Mouse (Mus musculus) embryonic facial prominence, embryonic 11.5 days (tissue): ENCODE measurements at regions not wholly inside any gene's neighbourhood (a gene's known extent, or its start where the extent isn't known, plus 50 kb on each side); places are given as distances from the start of the nearest gene placed in this dataset.

Experiments
- ATAC-seq: fragments of 200-750 bp; cut with Nextera tagmentation; replicated peaks from 2 replicates; pipeline ENCODE4 v1.8.0; 2017; ENCODE audit warnings: low read depth; ENCODE audit not compliant: insufficient number of reproducible peaks, low FRiP score, low TSS enrichment
- DNase-seq: peaks from one replicate; pipeline ENCODE4 v3.0.0-alpha.2; 2015; ENCODE audit warnings: low spot score
- H3K27ac ChIP-seq: fragments of 300-500 bp; sonication (generic); replicated peaks from 2 replicates; pipeline ENCODE4 v1.5.1; 2014; ENCODE audit warnings: mild to moderate bottlenecking, low read depth, low read length, control low read depth
- H3K27me3 ChIP-seq: fragments of 300-500 bp; sonication (generic); 2 replicates; pipeline ENCODE4 v1.6.1; 2014; ENCODE audit warnings: mild to moderate bottlenecking, low read length, moderate library complexity, mixed read lengths; ENCODE audit not compliant: control insufficient read depth, insufficient read depth
- H3K36me3 ChIP-seq: fragments of 300-500 bp; sonication (generic); replicated peaks from 2 replicates; pipeline ENCODE4 v1.6.1; 2014; ENCODE audit warnings: low read depth, mild to moderate bottlenecking, low read length, moderate library complexity, mixed read lengths; ENCODE audit not compliant: control insufficient read depth, insufficient read depth
- H3K4me1 ChIP-seq: fragments of 300-500 bp; sonication (generic); 2 replicates; pipeline ENCODE4 v1.6.1; 2014; ENCODE audit warnings: low read length, mixed read lengths; ENCODE audit not compliant: control insufficient read depth, insufficient read depth
- H3K4me2 ChIP-seq: fragments of 300-500 bp; sonication (generic); 2 replicates; pipeline ENCODE4 v1.6.1; 2014; ENCODE audit warnings: low read depth, mild to moderate bottlenecking, control low read depth, low read length, moderate library complexity
- H3K4me3 ChIP-seq: fragments of 300-500 bp; sonication (generic); 2 replicates; pipeline ENCODE4 v1.5.1; 2014; ENCODE audit warnings: low read depth, low read length, control low read depth
- H3K9ac ChIP-seq: fragments of 300-500 bp; sonication (generic); replicated peaks from 2 replicates; pipeline ENCODE4 v1.6.1; 2014; ENCODE audit warnings: mild to moderate bottlenecking, control low read depth, low read length
- H3K9me3 ChIP-seq: fragments of 300-500 bp; sonication (generic); replicated peaks from 2 replicates; pipeline ENCODE4 v1.6.1; 2016; ENCODE audit warnings: mild to moderate bottlenecking, low read length, inconsistent platforms, mixed read lengths; ENCODE audit not compliant: control insufficient read depth
- WGBS: fragments of 180-500 bp; shearing (Covaris S2); extraction: QIAGEN DNeasy Blood & Tissue Kit; methylation state at CpG from one replicate; pipeline ENCODE4 v1.1.7; 2014; 5-methylcytosine and 5-hydroxymethylcytosine counted together

GRCm38 (mm10) chr12:25549735-25550134, 452.8 kb upstream of the Id2 start:
- H3K9ac ChIP-seq, result no peak overlapping the region
- no peaks in the 10 kb centered on the region for H3K27me3 ChIP-seq
- DNase-seq, result no peak
- no peaks in the 10 kb centered on the region for H3K36me3 ChIP-seq
- no peak overlapping the region for H3K4me2 ChIP-seq
- WGBS, result 87% methylated on average over 3 of the region's 3 CpGs
- H3K4me3 ChIP-seq, result no peak overlapping the region
- no peaks in the 10 kb centered on the region for H3K4me1 ChIP-seq
- no peak overlapping the region for H3K27ac ChIP-seq
- ATAC-seq, result no peak
- H3K9me3 ChIP-seq, result no peaks in the 10 kb centered on the region

DNA sequence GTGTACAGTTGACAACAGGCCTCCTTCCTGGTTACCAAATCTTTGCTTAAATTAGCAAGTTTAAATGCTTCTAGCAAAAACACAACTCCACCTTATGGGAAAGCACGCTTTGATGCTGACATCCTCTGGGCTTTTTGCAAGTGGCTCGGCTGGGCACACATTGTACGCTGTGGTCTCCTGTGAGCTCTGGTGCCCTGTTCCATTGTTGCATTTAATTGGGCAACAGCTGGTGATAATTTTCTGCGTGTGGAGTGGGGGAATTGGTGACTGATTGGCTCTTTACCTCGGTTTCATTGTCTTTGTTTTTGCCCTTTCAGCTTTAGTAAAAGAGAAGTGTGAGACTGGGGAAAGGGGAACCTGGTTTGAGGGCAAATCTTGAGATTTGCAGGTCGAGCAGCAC, 447.3 kb upstream of the Id2 start:
- Histone ChIP-seq H3K9ac (no peak overlapping the region), H3K4me1 (no peaks in the 10 kb centered on the region), H3K27ac (no peak overlapping the region), H3K27me3 (no peaks in the 10 kb centered on the region), H3K36me3 (no peaks in the 10 kb centered on the region), H3K4me2 (no peak overlapping the region), H3K4me3 (no peak overlapping the region), H3K9me3 (no peaks in the 10 kb centered on the region)
- WGBS, result 53% methylated on average over 6 of the region's 6 CpGs
- DNase-seq (no peak), ATAC-seq (no peak)

DNA sequence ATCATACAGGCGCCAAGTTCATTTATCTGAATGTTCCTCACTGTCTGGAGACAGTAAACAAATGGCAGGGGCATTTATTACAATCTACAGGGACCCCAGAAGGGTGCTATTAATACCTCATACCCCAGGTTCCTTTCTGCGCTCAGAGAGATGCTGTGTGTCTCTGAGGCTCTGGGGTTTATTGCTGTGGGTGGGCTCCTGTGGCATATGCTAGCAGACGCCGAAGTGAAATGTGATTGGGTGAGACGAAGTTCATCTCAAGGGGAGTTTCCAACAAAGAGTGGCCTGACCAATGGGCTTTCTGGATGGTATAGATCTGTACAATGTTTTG, 437.6 kb upstream of the Id2 start:
- Histone ChIP-seq H3K27ac (peak overlapping the region; percentile 56; the same call in 1 of the 2 replicates), H3K9ac (no peak overlapping the region), H3K4me3 (no peak overlapping the region), H3K4me2 (no peak overlapping the region), H3K9me3 (no peaks in the 10 kb centered on the region), H3K36me3 (no peaks in the 10 kb centered on the region), H3K27me3 (no peaks in the 10 kb centered on the region), H3K4me1 (no peaks in the 10 kb centered on the region; the same call in 1 of the 2 replicates)
- ATAC-seq, result 0 out of 2 replicates have a peak, but pooled peaks have one; percentile 23
- DNase-seq, result peak; percentile 30
- WGBS, result 55% methylated on average over 5 of the region's 5 CpGs

- 29% methylated on average over 10 of the region's 10 CpGs for WGBS
- Histone ChIP-seq H3K9ac (no peak overlapping the region), H3K4me3 (no peak overlapping the region), H3K27me3 (no peaks in the 10 kb centered on the region), H3K9me3 (no peaks in the 10 kb centered on the region), H3K4me2 (no peak overlapping the region), H3K4me1 (no peaks in the 10 kb centered on the region; the same call in 1 of the 2 replicates), H3K36me3 (no peaks in the 10 kb centered on the region), H3K27ac (peak overlapping the region; percentile 56; the same call in 1 of the 2 replicates)
- ATAC-seq, result peak; percentile 91
- peak; percentile 90 for DNase-seq
Observed at GRCm38 (mm10) chr12:25533709-25534619, 437.0 kb upstream of the Id2 start.

GRCm38 (mm10) chr12:25530483-25530882, 433.5 kb upstream of the Id2 start:
- H3K4me1 ChIP-seq, result no peaks in the 10 kb centered on the region; the same call in 1 of the 2 replicates
- no peak overlapping the region for H3K27ac ChIP-seq
- H3K4me2 ChIP-seq, result no peak overlapping the region
- ATAC-seq (no peak), DNase-seq (no peak)
- H3K27me3 ChIP-seq, result no peaks in the 10 kb centered on the region
- H3K4me3 ChIP-seq, result no peak overlapping the region
- WGBS, result 92% methylated on average over 3 of the region's 3 CpGs
- no peak overlapping the region for H3K9ac ChIP-seq
- H3K36me3 ChIP-seq, result no peaks in the 10 kb centered on the region
- H3K9me3 ChIP-seq, result no peaks in the 10 kb centered on the region

- WGBS, result 94% methylated on average over 3 of the region's 3 CpGs
- no peak overlapping the region for H3K27ac ChIP-seq
- no peak for ATAC-seq
- no peaks in the 10 kb centered on the region for H3K27me3 ChIP-seq
- H3K4me1 ChIP-seq, result no peaks in the 10 kb centered on the region
- no peaks in the 10 kb centered on the region for H3K9me3 ChIP-seq
- no peak overlapping the region for H3K4me2 ChIP-seq
- no peaks in the 10 kb centered on the region for H3K36me3 ChIP-seq
- no peak overlapping the region for H3K9ac ChIP-seq
- no peak for DNase-seq
- H3K4me3 ChIP-seq, result no peak overlapping the region
Observed at GRCm38 (mm10) chr12:25529537-25529936, 432.6 kb upstream of the Id2 start.

DNA sequence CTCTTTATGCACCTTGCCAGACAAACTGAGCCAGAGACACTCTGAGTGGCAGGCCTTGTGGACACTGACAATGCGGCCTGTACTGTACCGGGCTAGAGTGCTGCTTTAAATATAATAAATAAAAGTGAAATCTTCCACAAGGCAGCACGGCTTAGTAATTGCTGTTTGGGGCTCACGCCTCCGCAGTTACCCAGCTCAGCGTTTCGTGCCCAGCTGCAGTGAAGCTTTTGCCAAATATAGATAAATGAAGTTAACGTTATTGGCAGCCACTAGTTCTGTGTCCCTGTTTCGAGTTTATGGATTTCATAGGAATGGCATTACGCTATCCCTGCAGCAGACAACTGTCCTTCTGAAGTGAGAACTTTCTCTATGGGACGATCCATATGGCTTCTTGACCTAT, 429.7 kb upstream of the Id2 start:
- no peaks in the 10 kb centered on the region for H3K36me3 ChIP-seq

DNA sequence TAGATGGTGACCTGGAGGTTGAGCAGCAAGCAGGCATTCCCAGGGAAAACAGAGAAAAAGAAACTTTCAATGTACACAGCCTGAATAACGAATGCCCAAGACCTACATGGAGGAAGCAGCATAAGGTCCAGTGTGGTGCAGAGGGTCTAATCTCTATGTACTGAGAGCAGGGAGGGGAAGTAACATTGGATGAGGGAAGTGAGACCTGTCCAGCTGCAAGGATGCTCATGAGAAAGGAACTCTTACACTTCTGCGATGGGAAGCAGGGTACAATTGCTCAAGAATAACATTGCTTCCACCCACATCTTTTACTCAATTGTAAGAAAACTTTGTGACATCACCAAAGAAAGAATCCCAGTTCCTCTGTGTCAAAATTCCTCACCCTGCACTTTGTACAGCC, 419.8 kb upstream of the Id2 start:
- no peak for ATAC-seq
- no peaks in the 10 kb centered on the region for H3K4me1 ChIP-seq

More for the DNA sequence above, 429.7 kb upstream of the Id2 start:
- Histone ChIP-seq H3K27ac (no peak overlapping the region), H3K9me3 (no peaks in the 10 kb centered on the region), H3K4me2 (no peak overlapping the region), H3K4me1 (no peaks in the 10 kb centered on the region), H3K27me3 (no peaks in the 10 kb centered on the region), H3K9ac (no peak overlapping the region), H3K4me3 (no peak overlapping the region)
- ATAC-seq (no peak), DNase-seq (no peak)
- WGBS, result 89% methylated on average over 11 of the region's 11 CpGs

More for the DNA sequence above, 419.8 kb upstream of the Id2 start:
- WGBS, result 84% methylated on average over 2 of the region's 2 CpGs
- H3K4me3 ChIP-seq, result no peak overlapping the region
- H3K9ac ChIP-seq, result no peak overlapping the region
- no peaks in the 10 kb centered on the region for H3K9me3 ChIP-seq
- H3K36me3 ChIP-seq, result no peaks in the 10 kb centered on the region
- no peak overlapping the region for H3K27ac ChIP-seq
- no peak for DNase-seq
- no peaks in the 10 kb centered on the region for H3K27me3 ChIP-seq
- no peak overlapping the region for H3K4me2 ChIP-seq
